Mouse (Mus musculus) ES-Bruce4 (cell line): ENCODE data around the gene Bhmt2.

Experiments
- CTCF ChIP-seq: IDR thresholded peaks from one replicate; pipeline ENCODE4 v1.8.1; 2011; ENCODE audit warnings: low read depth, low read length
- EP300 ChIP-seq: IDR thresholded peaks from 2 replicates; pipeline ENCODE4 v1.6.1; 2011; ENCODE audit warnings: low read depth, low read length; ENCODE audit not compliant: insufficient read depth
- POLR2A ChIP-seq: IDR thresholded peaks from one replicate; pipeline ENCODE4 v1.8.1; 2011; ENCODE audit warnings: low read length; ENCODE audit not compliant: insufficient read depth

GRCm38 (mm10) chr13:93628861-93629260 is 45.2 kb downstream of the Bhmt2 start:
- TF ChIP-seq CTCF (no peak), POLR2A (no peak), EP300 (no peak)
